Mouse (Mus musculus) G1E-ER4 (cell line): Measurements from ENCODE around the gene Cstl1. TPM values are rescaled to one million over a fixed set of nuclear protein-coding genes. Genes with fewer than 3 reads are reported as not detected.
"Not testable (repeated sequence)": the region's sequence is repeated elsewhere in the genome, so short reads cannot be mapped to it uniquely, and the experiment has no call there.

Experiments used
- GATA1 ChIP-seq: IDR thresholded peaks from one replicate; pipeline ENCODE4 v1.8.0; 2012; ENCODE audit warnings: low read length, inconsistent platforms
- polyA plus RNA-seq: library from polyadenylated mRNA; stranded (reverse); fragments of >175 nt; gene quantifications from 2 replicates; pipeline ENCODE4 v1.2.3, GENCODE M21; 2012

The Cstl1 gene
- polyA plus RNA-seq, 1 experiment = not detected

DNA sequence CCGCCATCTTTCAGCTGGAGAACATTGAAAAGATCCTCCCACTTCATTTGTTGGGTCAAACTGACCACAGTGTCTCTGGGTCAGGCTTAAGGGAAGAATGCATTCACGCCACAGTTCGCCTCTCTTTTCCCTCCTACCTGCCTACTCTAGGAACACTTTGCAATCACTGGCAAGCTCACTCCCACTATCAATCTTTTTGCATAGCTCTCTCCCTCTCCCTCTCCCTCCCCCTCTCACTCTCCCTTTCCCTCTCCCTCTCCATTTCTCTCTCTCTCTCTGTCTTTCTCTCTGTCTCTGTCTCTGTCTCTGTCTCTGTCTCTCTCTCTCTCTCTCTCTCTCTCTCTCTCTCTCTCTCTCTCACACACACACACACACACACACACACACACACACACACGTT lies 21.2 kb downstream of the Cstl1 start, which contains the start of gene Cst11:
Cst11 (minus strand) TSS at position 101 of the 400 bp plus-strand sequence.
- TF ChIP-seq GATA1 = not testable (repeated sequence)

DNA sequence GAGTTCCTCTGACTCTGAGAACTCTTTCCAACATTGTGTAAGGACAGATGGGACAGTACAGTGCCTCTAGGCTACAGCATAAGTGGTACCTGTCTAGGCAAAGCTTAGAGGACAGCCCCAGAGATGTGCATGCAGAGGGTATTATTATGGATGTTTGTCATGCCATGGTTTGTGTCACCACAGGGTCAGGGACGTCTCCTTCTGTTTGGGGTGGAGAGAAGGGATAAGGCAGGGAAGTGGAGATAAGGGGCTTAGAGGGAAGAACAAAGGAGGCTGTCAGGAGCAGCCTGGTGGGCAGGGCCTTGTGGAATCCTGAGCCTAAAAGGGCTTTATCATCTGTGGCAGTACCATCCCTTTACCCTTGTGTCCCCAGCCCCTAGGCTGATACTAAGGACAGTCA lies 31.6 kb downstream of the Cstl1 start, which contains the start of gene 8030411F24Rik:
8030411F24Rik (plus strand) TSS at position 301 of the 400 bp plus-strand sequence.
- TF ChIP-seq GATA1 = no peak

DNA sequence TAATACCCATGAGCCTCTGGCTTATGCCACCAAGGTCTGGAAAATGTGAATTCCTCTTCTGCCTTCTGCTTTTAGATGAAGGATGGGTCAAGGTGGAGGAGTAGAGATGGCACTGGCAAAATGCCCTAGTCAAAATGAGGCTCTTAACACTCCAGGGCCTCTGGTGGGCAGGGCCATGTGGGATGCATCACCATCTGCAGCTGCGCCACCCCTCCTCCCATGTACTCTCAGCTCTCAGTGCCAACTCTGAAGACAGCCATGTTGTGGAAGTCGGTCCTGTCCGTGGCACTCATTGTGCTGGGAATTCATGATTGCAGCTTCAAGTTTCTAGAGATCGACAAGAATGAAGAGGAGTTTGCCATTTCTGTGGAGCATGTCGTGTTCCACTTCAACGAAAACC lies 39.0 kb downstream of the Cstl1 start, which contains the start of gene Cst12:
Cst12 (plus strand) TSS at position 220 of the 400 bp plus-strand sequence.
- TF ChIP-seq GATA1 = no peak

DNA sequence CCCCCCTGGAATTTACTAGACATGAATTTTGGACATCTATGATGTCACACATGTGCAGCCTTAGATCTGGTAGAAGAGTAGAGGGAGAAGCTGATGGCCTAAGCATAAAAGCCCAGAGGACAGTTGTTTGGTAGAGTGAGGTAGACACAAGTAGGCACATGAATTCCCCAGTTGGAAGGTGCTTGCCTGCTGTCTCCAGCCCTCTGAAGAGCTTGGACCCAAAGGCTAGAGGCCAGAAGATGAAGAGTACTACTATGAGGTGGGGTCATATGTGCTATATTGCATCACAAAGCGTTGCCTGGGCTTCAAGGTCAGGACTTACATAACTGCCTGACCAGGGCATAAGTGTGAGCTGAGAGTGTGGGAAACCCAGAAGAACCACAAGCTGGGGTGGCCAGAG lies 48.3 kb downstream of the Cstl1 start, which contains the start of gene Cst8:
Cst8 (plus strand) TSS at position 301 of the 400 bp plus-strand sequence.
- TF ChIP-seq GATA1 = no peak

DNA sequence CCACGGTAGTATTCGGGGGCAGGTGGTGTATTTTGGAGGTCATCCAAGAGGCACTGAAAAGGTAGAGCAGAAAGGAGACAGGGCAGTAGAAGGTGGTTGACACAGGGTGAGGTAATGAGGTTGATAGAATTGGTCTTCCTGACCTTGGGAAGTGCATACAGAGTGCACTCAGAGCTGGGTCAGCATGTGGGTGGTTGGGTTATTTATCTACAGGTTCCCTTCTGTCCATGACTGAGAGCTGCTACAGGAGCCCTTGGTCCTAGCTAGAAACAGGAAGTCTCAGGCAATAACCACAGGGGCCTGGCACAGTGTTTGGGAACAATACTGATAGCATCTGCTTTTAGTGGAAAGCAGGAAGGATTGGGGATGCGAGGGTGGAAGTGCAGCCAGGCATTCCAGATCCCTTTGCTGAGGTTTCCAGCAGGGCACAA lies 51.3 kb downstream of the Cstl1 start:
- no peak for TF ChIP-seq GATA1

Other genes with a start within 250 kb of the Cstl1 start
- 29.7 and 37.5 TPM in 2 replicates for gene Nxt1, start 77.8 kb upstream of the Cstl1 start, polyA plus RNA-seq
- gene Gzf1, start 69.3 kb upstream of the Cstl1 start, polyA plus RNA-seq = 11.9 and 14.9 TPM in 2 replicates
- gene Napb, start 17.9 kb upstream of the Cstl1 start, polyA plus RNA-seq = not detected in 2 replicates
- not detected in 2 replicates for gene Cst11, start 21.1 kb downstream of the Cstl1 start, polyA plus RNA-seq
- not detected in 2 replicates for gene 8030411F24Rik, start 31.7 kb downstream of the Cstl1 start, polyA plus RNA-seq
- not detected in 2 replicates for gene Cst12, start 39.0 kb downstream of the Cstl1 start, polyA plus RNA-seq
- gene Cst8, start 48.4 kb downstream of the Cstl1 start, polyA plus RNA-seq = not detected in 2 replicates
- gene Cst13, start 69.7 kb downstream of the Cstl1 start, polyA plus RNA-seq = not detected in 2 replicates
- not detected in 2 replicates for gene Cst9, start 84.8 kb downstream of the Cstl1 start, polyA plus RNA-seq
- gene 9230104L09Rik, start 114.7 kb downstream of the Cstl1 start, polyA plus RNA-seq = not detected in 2 replicates
- gene Cst3, start 125.3 kb downstream of the Cstl1 start, polyA plus RNA-seq = 103 and 150 TPM in 2 replicates